Mouse (Mus musculus) left cerebral cortex, adult 18-20 months (tissue): ENCODE measurements around the gene Ell. TPM values are rescaled to one million over a fixed set of nuclear protein-coding genes. Genes with fewer than 3 reads are reported as not detected.
"Not testable (repeated sequence)": the region's sequence is repeated elsewhere in the genome, so short reads cannot be mapped to it uniquely, and the experiment has no call there.

Experiments
- DNase-seq, 2 experiments: peaks; one replicate each; pipeline ENCODE4 v3.0.0; 2021 to 2022; ENCODE audit warnings: low spot score in 2 of 2, mixed read lengths in 1 of 2
- total RNA-seq, 2 experiments: library from RNA; stranded (reverse); gene quantifications; 2 replicates each; pipeline ENCODE4 v1.2.3; 2021

The Ell gene
- total RNA-seq, 2 experiments from 2014 or later = 19.0 to 21.6 TPM

GRCm38 (mm10) chr8:70562802-70563201, 23.5 kb downstream of the Ell start:
- DNase-seq = no peak

DNA sequence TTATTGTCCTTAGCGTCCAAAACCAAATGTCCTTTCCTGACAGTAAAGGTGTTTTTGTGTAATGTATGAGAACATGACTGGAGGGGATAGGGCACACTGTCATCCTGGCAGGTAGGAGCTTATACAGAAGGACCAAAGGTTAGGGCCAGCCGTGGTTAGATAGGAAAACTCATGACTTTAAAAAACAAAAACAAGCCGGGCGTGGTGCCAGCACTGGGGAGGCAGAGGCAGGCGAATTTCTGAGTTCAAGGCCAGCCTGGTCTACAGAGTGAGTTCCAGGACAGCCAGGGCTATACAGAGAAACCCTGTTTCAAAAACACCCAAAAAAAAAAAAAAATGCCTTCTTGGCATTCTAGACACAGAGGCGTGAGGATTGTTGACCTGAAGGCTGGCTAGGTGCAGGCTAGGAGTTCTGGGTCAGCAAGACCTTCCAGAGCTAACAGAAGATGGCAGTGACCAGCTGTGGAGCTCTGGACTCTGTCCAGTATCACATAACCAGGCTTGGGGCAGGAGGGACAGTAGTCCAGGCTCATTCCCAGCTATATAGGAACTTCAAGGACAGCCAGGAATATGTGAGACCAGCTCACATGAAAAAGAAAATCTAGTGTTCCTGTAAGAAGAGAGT, 24.6 kb downstream of the Ell start:
- DNase-seq = no peak

DNA sequence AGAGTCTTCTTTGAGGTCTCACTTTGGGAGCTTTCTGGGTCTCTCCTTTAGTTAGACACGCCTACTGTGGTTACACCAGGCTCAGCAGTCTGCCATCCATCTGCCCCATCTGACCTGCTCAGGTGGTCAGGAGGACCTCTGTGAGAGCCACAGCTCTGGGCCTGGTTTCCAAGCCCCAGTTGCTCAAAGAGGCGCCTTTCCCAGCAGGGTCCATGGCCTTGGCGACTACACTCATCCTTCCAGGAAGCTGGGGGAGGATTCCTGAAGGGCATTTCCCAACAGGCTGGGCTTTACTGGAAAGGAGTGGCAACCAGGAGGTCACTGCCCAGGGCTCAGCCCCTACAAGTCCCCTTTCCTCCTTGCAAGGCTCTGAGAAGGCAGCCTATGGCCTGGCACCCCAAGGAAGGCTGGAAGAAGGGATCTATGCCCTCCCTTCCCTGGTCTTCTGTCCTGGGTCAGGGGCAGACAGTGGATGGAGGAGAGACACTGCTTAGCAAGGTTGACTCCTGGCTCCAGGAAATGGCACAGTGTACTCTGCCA, 25.5 kb downstream of the Ell start:
- no peak for DNase-seq

GRCm38 (mm10) chr8:70565561-70565960, 26.3 kb downstream of the Ell start:
- DNase-seq = no peak

DNA sequence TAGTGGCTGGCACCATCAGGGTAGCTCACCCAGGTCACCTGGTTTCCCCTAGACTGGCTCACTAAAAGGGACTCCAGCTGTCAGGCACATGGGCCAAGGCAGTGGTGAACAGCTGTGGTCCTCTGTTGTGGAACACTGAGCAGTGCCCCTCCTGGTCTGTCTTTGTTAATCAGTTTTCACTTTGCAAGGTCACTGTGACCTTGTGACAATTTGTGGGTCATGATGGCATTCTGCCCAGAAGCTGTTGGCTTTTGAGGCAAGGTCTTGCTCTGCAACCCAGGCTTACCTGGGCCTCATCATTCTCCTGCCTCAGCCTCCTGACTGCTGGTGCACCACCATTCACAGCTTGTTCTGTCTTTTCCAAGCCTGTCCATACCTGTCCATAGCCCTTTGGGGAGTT, 31.1 kb downstream of the Ell start:
- no peak for DNase-seq

DNA sequence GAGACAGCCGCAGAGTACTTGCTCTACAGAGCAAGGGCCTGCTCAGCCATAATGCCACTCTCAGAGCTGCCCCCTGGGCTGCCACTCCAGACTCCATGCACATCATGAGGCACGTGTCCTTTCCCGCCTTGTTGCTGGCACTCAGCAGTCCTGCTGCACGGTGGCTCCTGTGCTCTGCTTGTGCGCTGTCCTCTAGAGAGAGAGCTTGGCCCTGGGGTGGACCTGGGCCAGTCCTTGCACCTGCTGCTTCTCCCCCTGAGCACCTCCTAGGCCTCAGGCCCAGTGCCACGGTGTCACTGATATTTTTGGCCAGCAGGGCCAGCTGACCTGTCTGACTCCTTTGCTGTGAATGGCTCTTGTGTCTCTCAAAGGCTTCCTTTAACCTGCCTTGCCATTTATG, 31.7 kb downstream of the Ell start:
- DNase-seq = no peak

- DNase-seq = no peak
Measured at GRCm38 (mm10) chr8:70574302-70574701, 35.0 kb downstream of the Ell start.

- no peak for DNase-seq
Measured at GRCm38 (mm10) chr8:70574915-70575314, 35.7 kb downstream of the Ell start.

DNA sequence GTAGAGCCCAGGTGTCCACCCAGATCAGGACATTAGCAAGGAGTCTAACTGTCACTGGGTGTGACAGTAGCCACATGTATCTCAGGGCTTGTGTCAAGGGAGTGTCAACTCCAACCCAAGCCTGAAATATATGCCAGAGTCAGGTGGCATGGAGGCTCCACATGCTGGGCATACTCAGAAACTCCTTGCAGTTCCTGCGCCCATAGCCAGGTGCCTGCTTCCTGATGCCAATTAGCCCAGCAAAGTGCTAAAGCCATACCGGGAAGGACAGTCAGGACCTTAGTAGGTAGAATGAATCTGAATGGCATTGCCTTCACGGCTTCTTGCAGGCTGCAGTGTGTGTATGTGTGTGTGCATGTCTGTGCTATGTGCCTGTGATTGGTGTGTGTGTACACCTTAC, 38.0 kb downstream of the Ell start:
- DNase-seq = no peak

DNA sequence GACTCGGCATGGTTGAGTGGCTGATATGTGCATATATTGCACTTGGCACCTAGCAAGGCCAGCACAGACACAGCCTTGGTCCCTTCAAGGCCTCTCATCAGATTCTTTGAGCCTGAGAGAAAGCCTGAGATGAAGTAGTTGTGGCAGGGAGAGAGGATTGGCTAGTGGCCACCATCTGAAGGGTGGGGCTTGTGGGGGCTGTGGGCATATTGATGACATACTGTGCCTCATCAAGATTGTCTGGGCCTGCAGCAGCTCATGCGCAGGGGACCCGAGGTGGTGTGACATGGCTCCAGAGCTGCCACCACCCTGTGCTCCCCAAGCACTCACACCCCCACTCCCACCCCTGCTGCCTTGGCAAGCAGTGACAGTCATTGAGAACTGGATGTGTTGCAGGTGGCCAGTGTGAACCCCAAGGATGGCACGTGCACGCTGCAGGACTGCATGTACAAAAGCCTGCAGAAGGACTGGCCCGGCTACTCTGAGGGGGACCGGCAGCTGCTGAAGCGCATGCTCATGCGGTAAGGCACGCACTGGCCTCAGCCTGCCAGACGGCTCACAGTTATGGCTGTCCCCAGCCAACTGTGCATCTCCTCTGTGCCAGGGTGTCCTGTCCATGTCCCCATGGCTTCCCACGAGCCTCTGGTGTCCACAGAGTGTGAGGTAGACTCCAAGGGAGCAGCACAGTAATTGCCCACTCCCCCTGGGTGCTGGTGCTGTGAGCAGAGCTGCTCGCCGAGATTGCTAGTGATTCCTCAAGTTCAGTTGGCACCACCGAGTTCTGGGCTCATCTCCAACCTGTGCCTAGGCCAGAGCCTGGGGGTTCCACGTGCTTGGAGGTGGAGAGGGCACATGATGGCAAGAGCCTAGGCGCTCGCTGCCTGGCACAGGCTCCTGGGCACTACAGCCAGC, 44.5 kb downstream of the Ell start:
- no peak for DNase-seq

GRCm38 (mm10) chr8:70584606-70585257, 45.5 kb downstream of the Ell start:
- DNase-seq = no peak

GRCm38 (mm10) chr8:70585258-70585652, 46.0 kb downstream of the Ell start:
- peak in 1 of 2 experiments; percentile 47 for DNase-seq

- not testable (repeated sequence) for DNase-seq
Measured at GRCm38 (mm10) chr8:70587955-70588354, 48.7 kb downstream of the Ell start.

DNA sequence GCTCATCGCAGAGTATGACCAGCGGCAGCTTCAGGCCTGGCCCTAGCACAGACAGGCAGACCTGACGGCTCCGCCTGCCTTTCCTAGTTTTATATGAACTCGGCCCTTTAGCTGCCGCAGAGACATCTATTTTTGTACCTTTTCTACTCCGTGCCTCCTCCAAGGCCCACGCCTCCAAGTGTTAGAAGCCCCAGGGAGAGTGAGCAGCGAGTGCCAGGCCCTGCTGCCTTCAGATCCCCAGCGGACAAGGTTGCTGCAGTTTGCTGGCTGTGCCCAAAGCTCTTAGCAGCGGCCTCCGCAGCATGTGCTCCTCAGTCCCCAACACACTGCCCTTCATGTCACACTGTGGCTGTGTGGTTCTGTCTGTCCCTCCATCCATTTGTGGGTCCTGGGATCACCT, 52.3 kb downstream of the Ell start:
- DNase-seq = no peak

- DNase-seq = no peak
Measured at GRCm38 (mm10) chr8:70593173-70593572, 53.9 kb downstream of the Ell start.

DNA sequence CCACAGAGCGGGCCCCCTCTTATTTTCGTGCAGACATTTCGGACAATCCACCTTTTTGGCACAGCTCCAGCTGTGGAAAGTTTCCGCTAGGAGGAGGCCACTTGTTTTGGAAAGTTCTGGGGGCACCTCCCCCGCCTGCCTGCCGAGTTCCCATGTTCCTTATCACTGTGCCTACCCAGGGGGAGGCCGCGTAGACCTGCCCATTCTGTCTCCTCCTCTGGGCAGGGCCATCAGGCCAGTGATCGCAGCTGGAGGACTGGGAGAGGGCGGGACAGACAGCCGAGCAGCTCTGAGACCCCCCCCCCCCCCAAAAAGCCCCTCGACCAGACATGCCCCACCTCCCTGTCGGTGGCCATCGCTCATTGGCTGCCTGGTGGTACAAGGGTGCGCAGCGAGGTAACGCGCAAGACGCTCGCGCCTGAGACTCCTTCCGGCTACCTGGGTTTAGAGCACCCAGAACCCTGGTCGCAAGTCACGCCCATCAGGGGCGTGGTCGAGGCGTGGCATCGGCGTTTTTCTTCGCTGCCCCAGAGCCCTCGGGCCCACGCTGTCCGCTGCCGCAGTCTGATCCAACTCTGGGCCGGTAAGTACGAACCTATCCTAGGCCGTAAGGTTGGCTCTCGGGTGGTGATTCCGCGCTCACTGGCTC, 54.8 kb downstream of the Ell start, which contains the start of gene Isyna1:
Gene Isyna1, plus strand, starts transcription at position 413 of the 649 bp plus-strand sequence.
- peak; percentile 71 to 77 for DNase-seq

GRCm38 (mm10) chr8:70594621-70595564, 55.6 kb downstream of the Ell start:
- DNase-seq = no peak

GRCm38 (mm10) chr8:70595811-70596210, 56.6 kb downstream of the Ell start:
- no peak for DNase-seq

GRCm38 (mm10) chr8:70596216-70596615, 57.0 kb downstream of the Ell start:
- no peak for DNase-seq
